Comparison of ENCODE assay signal across 8 mouse cellular contexts in genomic region chr7:98523813-98524361, GRCm38 (mm10). TPM values are rescaled to one million over a fixed set of nuclear protein-coding genes. Genes with fewer than 3 reads are reported as not detected.
A peak's percentile ranks its signal among the peaks of the same experiment; 100 is the strongest.
DNase-seq lines count a peak whose midpoint lies in the region; ATAC-seq and TF ChIP-seq lines count a peak whose summit lies in the region.

No protein-coding gene starts in this region.

- peak; percentile 69 for DNase-seq in right cerebral cortex, postnatal 14 days
- DNase-seq in right cerebral cortex, postnatal 36 days (ENCODE audit: low spot score in 2 of 2) = no peak
- DNase-seq in brain, embryonic 14.5 days (ENCODE audit: low read depth) = peak; percentile 86
- peak; percentile 71 for DNase-seq in midbrain, embryonic 14.5 days
- DNase-seq in urinary bladder, adult 2 months (ENCODE audit: low spot score) = no peak
- no peak for DNase-seq in frontal cortex, postnatal 14 days (ENCODE audit: low spot score in 2 of 2)

- peak; percentile 40; the same call in 1 of the 2 replicates for ATAC-seq in heart, embryonic 14.5 days (ENCODE audit: insufficient number of reproducible peaks, insufficient read depth, low FRiP score, low read depth)
- ATAC-seq in kidney, embryonic 14.5 days (ENCODE audit: low FRiP score, low TSS enrichment) = peak; percentile 74
- no peak; the same call in 1 of the 2 replicates for ATAC-seq in midbrain, embryonic 14.5 days (ENCODE audit: low FRiP score, low TSS enrichment)

- H3K4me1 ChIP-seq in heart, embryonic 14.5 days (ENCODE audit: control insufficient read depth in 2 of 2, insufficient read depth in 2 of 2, low read length in 2 of 2) = peaks cover 29 to 37% of the 10 kb centered on the region in 2 experiments
- H3K4me1 ChIP-seq in kidney, embryonic 14.5 days (ENCODE audit: control insufficient read depth, insufficient read depth, low read length) = peaks cover 22% of the 10 kb centered on the region
- no peaks in the 10 kb centered on the region for H3K4me1 ChIP-seq in midbrain, embryonic 14.5 days (ENCODE audit: control insufficient read depth, insufficient read depth, low read length)

- H3K36me3 ChIP-seq in heart, embryonic 14.5 days (ENCODE audit: control insufficient read depth, insufficient read depth, low read length) = no peaks in the 10 kb centered on the region
- no peaks in the 10 kb centered on the region for H3K36me3 ChIP-seq in kidney, embryonic 14.5 days (ENCODE audit: control insufficient read depth, insufficient read depth, low read length)
- no peaks in the 10 kb centered on the region for H3K36me3 ChIP-seq in midbrain, embryonic 14.5 days (ENCODE audit: control insufficient read depth, insufficient read depth, low read length)

- no peak for TF ChIP-seq POLR2A in brain, embryonic 14.5 days (IDR thresholded peaks at IDR 0.05; ENCODE audit: borderline replicate concordance, extremely low read depth, insufficient read depth, insufficient read length, poor library complexity, severe bottlenecking)

- TF ChIP-seq CTCF in brain, embryonic 14.5 days (IDR thresholded peaks at IDR 0.05; ENCODE audit: borderline replicate concordance, extremely low read depth, insufficient read depth, insufficient read length) = no peak

- peak overlapping the region; percentile 30 to 31 for H3K27ac ChIP-seq in heart, embryonic 14.5 days (replicated peaks in 1 of 2; ENCODE audit: control insufficient read depth in 1 of 2, insufficient read depth in 1 of 2, low read depth in 2 of 2, low read length in 2 of 2)
- H3K27ac ChIP-seq in kidney, embryonic 14.5 days (ENCODE audit: low read depth, low read length) = peak overlapping the region; percentile 74; the same call in 1 of the 2 replicates
- no peak overlapping the region for H3K27ac ChIP-seq in midbrain, embryonic 14.5 days (replicated peaks; ENCODE audit: low read depth, low read length)

- no peaks in the 10 kb centered on the region for H3K9me3 ChIP-seq in heart, embryonic 14.5 days (ENCODE audit: control insufficient read depth, low read length)
- H3K9me3 ChIP-seq in kidney, embryonic 14.5 days (ENCODE audit: control insufficient read depth, low read length) = no peaks in the 10 kb centered on the region
- no peaks in the 10 kb centered on the region for H3K9me3 ChIP-seq in midbrain, embryonic 14.5 days (ENCODE audit: control insufficient read depth, low read length)

- H3K4me2 ChIP-seq in heart, embryonic 14.5 days (ENCODE audit: low read length) = no peak overlapping the region
- H3K4me2 ChIP-seq in kidney, embryonic 14.5 days (replicated peaks; ENCODE audit: low read depth, low read length) = no peak overlapping the region
- H3K4me2 ChIP-seq in midbrain, embryonic 14.5 days (ENCODE audit: low read length) = no peak overlapping the region

- WGBS in heart, embryonic 14.5 days = 16% methylated on average over 6 of the region's 7 CpGs
- 8% methylated on average over 7 of the region's 7 CpGs for WGBS in kidney, embryonic 14.5 days
- 17% methylated on average over 7 of the region's 7 CpGs for WGBS in midbrain, embryonic 14.5 days

- no peaks in the 10 kb centered on the region for H3K27me3 ChIP-seq in heart, embryonic 14.5 days (ENCODE audit: control insufficient read depth, insufficient read depth, low read length)
- H3K27me3 ChIP-seq in kidney, embryonic 14.5 days (ENCODE audit: control insufficient read depth, insufficient read depth, low read length) = no peaks in the 10 kb centered on the region
- H3K27me3 ChIP-seq in midbrain, embryonic 14.5 days (ENCODE audit: control insufficient read depth, insufficient read depth, low read length) = no peaks in the 10 kb centered on the region

- H3K9ac ChIP-seq in heart, embryonic 14.5 days (ENCODE audit: low read length) = no peak overlapping the region; the same call in 1 of the 2 replicates
- H3K9ac ChIP-seq in kidney, embryonic 14.5 days (ENCODE audit: low read depth, low read length) = no peak overlapping the region
- no peak overlapping the region for H3K9ac ChIP-seq in midbrain, embryonic 14.5 days (replicated peaks; ENCODE audit: low read length)

- H3K4me3 ChIP-seq in heart, embryonic 14.5 days (ENCODE audit: control insufficient read depth in 1 of 2, insufficient read depth in 1 of 2, low read depth in 1 of 2, low read length in 2 of 2) = no peak overlapping the region
- H3K4me3 ChIP-seq in kidney, embryonic 14.5 days (ENCODE audit: low read length) = no peak overlapping the region
- no peak overlapping the region for H3K4me3 ChIP-seq in midbrain, embryonic 14.5 days (replicated peaks; ENCODE audit: low read depth, low read length)

RNA-seq across cellular contexts. Expression of gene Lrrc32, which starts 34.8 kb away (rescaled TPM):
- polyA plus RNA-seq in brain, embryonic 14.5 days (2012; rRNA removed) = 3.8 and 6.7 TPM in 2 replicates
- 6.9 and 8.4 TPM in 2 replicates for polyA plus RNA-seq in heart, embryonic 14.5 days (2014; fragmentation: Nextera tagmentation; extraction: Ambion mirVana)
- 9.5 and 13.7 TPM in 2 replicates for polyA plus RNA-seq in kidney, embryonic 14.5 days (2014; fragmentation: Nextera tagmentation; extraction: Ambion mirVana)
- 1.6 and 4.2 TPM in 2 replicates for polyA plus RNA-seq in midbrain, embryonic 14.5 days (2014; fragmentation: Nextera tagmentation; extraction: Ambion mirVana)
- 12.6 and 17.6 TPM in 2 replicates for polyA plus RNA-seq in urinary bladder, adult 2 months (2012; rRNA removed)

Comparison
In these comparisons a context has a peak if more than half of its experiments do, and no peak if none do; other contexts are left out.
1. DNase-seq: peak in right cerebral cortex, postnatal 14 days (single experiment), brain, embryonic 14.5 days (single experiment) and midbrain, embryonic 14.5 days (single experiment); none in right cerebral cortex, postnatal 36 days (0 of 2), urinary bladder, adult 2 months (single experiment) and frontal cortex, postnatal 14 days (0 of 2).